Mouse (Mus musculus) lung, adult 2 months (tissue): ENCODE measurements at regions not wholly inside any gene's neighbourhood (a gene's known extent, or its start where the extent isn't known, plus 50 kb on each side); places are given as distances from the start of the nearest gene placed in this dataset.

Experiments used
- CTCF ChIP-seq: fragments of 200-500 bp; IDR thresholded peaks from 2 replicates; pipeline ENCODE4 v1.5.1; 2011; ENCODE audit warnings: mild to moderate bottlenecking, low read length, control low read depth; ENCODE audit not compliant: insufficient read depth
- POLR2A ChIP-seq: fragments of 200-500 bp; IDR thresholded peaks from 2 replicates; pipeline ENCODE4 v1.6.1; 2011; ENCODE audit warnings: low read depth, mild to moderate bottlenecking, control low read depth, low read length, borderline replicate concordance; ENCODE audit errors: extremely low read depth

DNA sequence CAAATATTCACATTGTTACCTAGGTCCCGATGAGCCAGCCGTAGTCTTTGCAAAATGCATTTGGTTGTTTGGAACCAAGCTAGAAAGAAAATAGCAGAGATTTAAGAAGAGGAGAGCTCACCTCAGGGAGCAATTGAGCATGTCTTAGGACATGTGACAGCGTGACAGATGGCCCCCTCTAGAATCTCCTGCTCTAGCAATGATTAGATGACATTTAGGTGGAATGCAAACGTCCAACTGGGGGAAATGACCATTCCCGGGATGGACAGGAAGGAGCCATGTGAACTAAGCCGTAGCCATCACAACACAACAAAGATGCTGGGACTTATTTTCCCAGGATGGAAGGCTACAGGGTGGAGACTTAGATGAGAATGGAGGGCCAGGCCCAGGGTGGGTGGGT lies 57.0 kb upstream of the Nepro start:
- no peak for TF ChIP-seq CTCF
- no peak for TF ChIP-seq POLR2A
